Mouse (Mus musculus) midbrain, embryonic 16.5 days (tissue): ENCODE results near the gene Rsu1. TPM values are rescaled to one million over a fixed set of nuclear protein-coding genes. Genes with fewer than 3 reads are reported as not detected.

ENCODE experiments used
- ATAC-seq: fragments of 200-750 bp; cut with Nextera tagmentation; 2 replicates; pipeline ENCODE4 v1.8.0; 2017; ENCODE audit warnings: moderate TSS enrichment
- H3K27ac ChIP-seq: fragments of 300-500 bp; sonication (generic); 2 replicates; pipeline ENCODE4 v1.5.1; 2014; ENCODE audit warnings: mild to moderate bottlenecking, low read length, mixed read lengths
- H3K27me3 ChIP-seq: fragments of 300-500 bp; sonication (generic); 2 replicates; pipeline ENCODE4 v1.6.1; 2014; ENCODE audit warnings: low read depth, low read length, mixed read lengths; ENCODE audit not compliant: control insufficient read depth, insufficient read depth
- H3K36me3 ChIP-seq: fragments of 300-500 bp; sonication (generic); 2 replicates; pipeline ENCODE4 v1.6.1; 2014; ENCODE audit warnings: mild to moderate bottlenecking, low read length, moderate library complexity, mixed read lengths; ENCODE audit not compliant: control insufficient read depth, insufficient read depth
- H3K4me1 ChIP-seq: fragments of 300-500 bp; sonication (generic); 2 replicates; pipeline ENCODE4 v1.6.1; 2014; ENCODE audit warnings: mild to moderate bottlenecking, low read length, mixed read lengths; ENCODE audit not compliant: control insufficient read depth, insufficient read depth
- H3K4me2 ChIP-seq: fragments of 300-500 bp; sonication (generic); 2 replicates; pipeline ENCODE4 v1.6.1; 2014; ENCODE audit warnings: mild to moderate bottlenecking, low read length, mixed read lengths
- H3K4me3 ChIP-seq: fragments of 300-500 bp; sonication (generic); 2 replicates; pipeline ENCODE4 v1.5.1; 2014; ENCODE audit warnings: low read depth, mild to moderate bottlenecking, low read length, moderate library complexity, mixed read lengths
- H3K9ac ChIP-seq: fragments of 300-500 bp; sonication (generic); 2 replicates; pipeline ENCODE4 v1.6.1; 2014; ENCODE audit warnings: low read depth, low read length, mixed read lengths
- H3K9me3 ChIP-seq: fragments of 300-500 bp; sonication (generic); replicated peaks from 2 replicates; pipeline ENCODE4 v1.6.1; 2014; ENCODE audit warnings: mild to moderate bottlenecking, low read length, mixed read lengths; ENCODE audit not compliant: control insufficient read depth, poor library complexity, severe bottlenecking
- WGBS: fragments of 180-500 bp; shearing (Covaris S2); extraction: QIAGEN DNeasy Blood & Tissue Kit; methylation state at CpG from one replicate; pipeline ENCODE4 v1.1.7; 2014; 5-methylcytosine and 5-hydroxymethylcytosine counted together
- polyA plus RNA-seq: library from polyadenylated mRNA; unstranded; fragments of >200 nt; fragmentation: Nextera tagmentation; extraction: Ambion mirVana; gene quantifications from 2 replicates; pipeline ENCODE4 v1.2.1, GENCODE M21; 2015

The Rsu1 gene
- polyA plus RNA-seq, 1 experiment from 2014 or later: 77.8 TPM

GRCm38 (mm10) chr2:13206367-13206766 is 64.8 kb downstream of the Rsu1 start:
- Histone ChIP-seq H3K4me3 (no peak overlapping the region), H3K4me2 (no peak overlapping the region), H3K36me3 (no peaks in the 10 kb centered on the region), H3K27ac (no peak overlapping the region), H3K9me3 (no peaks in the 10 kb centered on the region), H3K9ac (no peak overlapping the region), H3K27me3 (no peaks in the 10 kb centered on the region), H3K4me1 (no peaks in the 10 kb centered on the region)
- ATAC-seq: no peak
- 66% methylated on average over 8 of the region's 8 CpGs for WGBS

GRCm38 (mm10) chr2:13202805-13203475 is 68.3 kb downstream of the Rsu1 start:
- no peak for ATAC-seq
- Histone ChIP-seq H3K27me3 (no peaks in the 10 kb centered on the region), H3K36me3 (no peaks in the 10 kb centered on the region), H3K9me3 (no peaks in the 10 kb centered on the region), H3K27ac (no peak overlapping the region), H3K4me2 (no peak overlapping the region), H3K9ac (no peak overlapping the region), H3K4me1 (no peaks in the 10 kb centered on the region), H3K4me3 (no peak overlapping the region)
- WGBS: 61% methylated on average over 6 of the region's 6 CpGs

GRCm38 (mm10) chr2:13199713-13200112 is 71.5 kb downstream of the Rsu1 start:
- Histone ChIP-seq H3K9me3 (no peaks in the 10 kb centered on the region), H3K4me3 (no peak overlapping the region), H3K4me2 (no peak overlapping the region), H3K4me1 (no peaks in the 10 kb centered on the region), H3K27ac (no peak overlapping the region), H3K27me3 (no peaks in the 10 kb centered on the region), H3K36me3 (no peaks in the 10 kb centered on the region), H3K9ac (no peak overlapping the region)
- WGBS: 89% methylated on average over 7 of the region's 7 CpGs
- no peak for ATAC-seq

GRCm38 (mm10) chr2:13199033-13199432 is 72.2 kb downstream of the Rsu1 start:
- Histone ChIP-seq H3K27ac (no peak overlapping the region), H3K9me3 (no peaks in the 10 kb centered on the region), H3K4me1 (no peaks in the 10 kb centered on the region), H3K36me3 (no peaks in the 10 kb centered on the region), H3K4me2 (no peak overlapping the region), H3K4me3 (no peak overlapping the region), H3K9ac (no peak overlapping the region), H3K27me3 (no peaks in the 10 kb centered on the region)
- 81% methylated on average over 2 of the region's 2 CpGs for WGBS
- no peak for ATAC-seq

- no peak overlapping the region for H3K27ac ChIP-seq
- H3K27me3 ChIP-seq: no peaks in the 10 kb centered on the region
- H3K4me3 ChIP-seq: no peak overlapping the region
- WGBS: 58% methylated on average over 7 of the region's 7 CpGs
- no peaks in the 10 kb centered on the region for H3K4me1 ChIP-seq
- no peak for ATAC-seq
- no peaks in the 10 kb centered on the region for H3K9me3 ChIP-seq
- H3K36me3 ChIP-seq: no peaks in the 10 kb centered on the region
- no peak overlapping the region for H3K4me2 ChIP-seq
- H3K9ac ChIP-seq: no peak overlapping the region
Measured at GRCm38 (mm10) chr2:13195540-13195939, 75.7 kb downstream of the Rsu1 start.

GRCm38 (mm10) chr2:13192157-13192556 is 79.1 kb downstream of the Rsu1 start:
- Histone ChIP-seq H3K9me3 (no peaks in the 10 kb centered on the region), H3K4me3 (no peak overlapping the region), H3K9ac (no peak overlapping the region), H3K27ac (no peak overlapping the region), H3K36me3 (no peaks in the 10 kb centered on the region), H3K4me2 (no peak overlapping the region), H3K27me3 (no peaks in the 10 kb centered on the region), H3K4me1 (no peaks in the 10 kb centered on the region)
- ATAC-seq: no peak
- WGBS: 89% methylated on average over 1 of the region's 1 CpGs

GRCm38 (mm10) chr2:13190767-13191166 is 80.4 kb downstream of the Rsu1 start:
- Histone ChIP-seq H3K36me3 (no peaks in the 10 kb centered on the region), H3K4me1 (no peaks in the 10 kb centered on the region), H3K4me3 (no peak overlapping the region), H3K27me3 (no peaks in the 10 kb centered on the region), H3K27ac (no peak overlapping the region), H3K9me3 (no peaks in the 10 kb centered on the region), H3K9ac (no peak overlapping the region), H3K4me2 (no peak overlapping the region)
- no peak for ATAC-seq
- 87% methylated on average over 4 of the region's 4 CpGs for WGBS

GRCm38 (mm10) chr2:13188831-13189495 is 82.3 kb downstream of the Rsu1 start:
- 90% methylated on average over 11 of the region's 11 CpGs for WGBS

GRCm38 (mm10) chr2:13183124-13183523 is 88.1 kb downstream of the Rsu1 start:
- Histone ChIP-seq H3K4me3 (no peak overlapping the region), H3K4me2 (no peak overlapping the region), H3K36me3 (no peaks in the 10 kb centered on the region), H3K9me3 (no peaks in the 10 kb centered on the region), H3K27ac (no peak overlapping the region), H3K27me3 (no peaks in the 10 kb centered on the region), H3K4me1 (no peaks in the 10 kb centered on the region), H3K9ac (no peak overlapping the region)
- WGBS: 90% methylated on average over 3 of the region's 3 CpGs
- no peak for ATAC-seq

More at GRCm38 (mm10) chr2:13188831-13189495, 82.3 kb downstream of the Rsu1 start:
- ATAC-seq: no peak
- Histone ChIP-seq H3K9ac (no peak overlapping the region), H3K36me3 (no peaks in the 10 kb centered on the region), H3K4me1 (no peaks in the 10 kb centered on the region), H3K27me3 (no peaks in the 10 kb centered on the region), H3K9me3 (no peaks in the 10 kb centered on the region), H3K4me2 (no peak overlapping the region), H3K4me3 (no peak overlapping the region), H3K27ac (no peak overlapping the region)
